Mouse (Mus musculus): ENCODE data around the gene Casp14.
"Not testable (repeated sequence)": the region's sequence is repeated elsewhere in the genome, so short reads cannot be mapped to it uniquely, and the experiment has no call there.

Casp14 gene

GRCm38 (mm10) chr10:78666696-78667095 is 51.4 kb downstream of the Casp14 start:
- DNase-seq (ENCODE audit: low spot score), result not testable (repeated sequence)

GRCm38 (mm10) chr10:78664546-78664945 is 53.5 kb downstream of the Casp14 start:
- no peak for DNase-seq (ENCODE audit: low spot score)

Measured in ovary, postnatal 36 days (tissue).